Mouse (Mus musculus) 3134 (cell line): ENCODE data around the gene F11.

Experiments
- DNase-seq: peaks from one replicate; pipeline ENCODE4 v3.0.0-alpha.2; 2011; ENCODE audit warnings: low spot score; ENCODE audit not compliant: insufficient read length; ENCODE audit errors: extremely low read depth

The F11 gene

GRCm38 (mm10) chr8:45253111-45253510 is 8.7 kb downstream of the F11 start:
- DNase-seq: no peak

DNA sequence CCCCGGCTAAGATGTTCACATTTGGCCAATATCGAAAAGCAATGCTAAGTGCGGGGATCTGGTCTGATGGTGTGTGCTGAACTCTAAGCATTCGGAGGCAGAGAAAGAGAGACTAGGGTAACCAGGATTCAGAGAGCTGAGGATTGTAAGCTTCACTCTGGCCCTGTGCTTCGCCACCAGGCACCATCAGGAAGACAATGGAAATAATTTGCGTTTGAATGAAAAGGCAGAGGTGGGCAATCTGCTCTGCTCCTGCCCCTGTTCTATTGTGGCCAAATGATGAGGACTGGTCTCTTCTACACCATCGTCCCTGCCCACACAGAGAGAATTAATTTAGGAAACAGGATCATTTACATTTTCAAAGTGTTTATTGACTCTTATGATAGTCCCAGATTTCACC is 15.5 kb downstream of the F11 start:
- DNase-seq: no peak

- no peak for DNase-seq
Observed at GRCm38 (mm10) chr8:45239363-45239762, 22.5 kb downstream of the F11 start.

DNA sequence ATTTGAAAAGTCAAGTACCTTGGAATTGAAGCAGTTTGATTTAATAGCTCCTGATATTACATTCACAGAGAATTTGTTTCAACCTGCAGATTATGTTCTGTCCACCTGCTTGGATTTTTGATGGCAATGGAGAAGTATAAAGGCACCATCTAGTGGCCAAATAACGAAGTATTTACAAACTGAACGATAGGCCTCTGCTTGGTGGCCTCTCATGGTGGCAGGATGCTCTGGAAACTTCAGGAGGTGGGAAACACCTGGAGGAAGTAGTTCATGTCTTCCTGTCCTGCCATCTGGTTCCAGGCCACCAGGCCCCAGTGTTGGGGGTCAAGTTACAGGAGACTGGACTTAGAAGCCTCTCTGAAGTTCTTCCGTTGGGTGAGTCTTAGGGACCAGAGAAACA is 23.5 kb downstream of the F11 start:
- DNase-seq: no peak

DNA sequence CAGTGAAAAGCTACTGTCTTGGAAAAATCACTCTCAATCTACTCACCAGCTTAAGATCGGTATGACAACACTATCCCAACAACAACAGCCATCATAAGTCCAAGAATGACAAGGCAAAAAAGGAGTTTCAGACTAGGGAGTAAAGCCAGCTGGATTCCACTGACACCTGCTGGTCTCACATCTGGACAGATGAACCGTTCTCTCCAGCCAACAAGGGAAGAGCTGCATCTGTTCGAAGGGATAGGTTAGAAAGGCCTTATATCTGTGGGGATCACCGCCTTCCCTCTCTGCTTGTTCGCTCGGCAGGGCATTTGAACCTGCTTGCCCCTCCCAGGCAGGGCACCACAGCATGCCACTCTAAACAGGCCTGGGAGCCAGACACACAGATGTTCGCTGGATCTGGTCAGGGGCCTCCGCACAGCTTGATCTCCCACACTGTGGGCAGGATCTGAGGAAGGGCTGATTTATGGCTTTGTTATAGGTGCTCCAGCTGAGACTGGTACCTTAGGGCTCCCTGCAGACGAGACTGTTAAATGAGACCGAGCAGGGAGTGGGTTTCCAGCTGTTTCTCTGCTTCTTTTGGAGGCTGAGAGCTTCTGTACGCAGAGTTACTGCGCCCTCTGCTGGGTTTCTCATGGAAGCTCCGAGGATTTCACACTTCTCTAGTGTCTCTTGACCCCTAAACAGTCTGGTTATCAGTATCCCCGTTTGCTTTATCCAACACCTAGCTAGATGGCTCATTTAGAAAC is 25.5 kb downstream of the F11 start:
- no peak for DNase-seq

DNA sequence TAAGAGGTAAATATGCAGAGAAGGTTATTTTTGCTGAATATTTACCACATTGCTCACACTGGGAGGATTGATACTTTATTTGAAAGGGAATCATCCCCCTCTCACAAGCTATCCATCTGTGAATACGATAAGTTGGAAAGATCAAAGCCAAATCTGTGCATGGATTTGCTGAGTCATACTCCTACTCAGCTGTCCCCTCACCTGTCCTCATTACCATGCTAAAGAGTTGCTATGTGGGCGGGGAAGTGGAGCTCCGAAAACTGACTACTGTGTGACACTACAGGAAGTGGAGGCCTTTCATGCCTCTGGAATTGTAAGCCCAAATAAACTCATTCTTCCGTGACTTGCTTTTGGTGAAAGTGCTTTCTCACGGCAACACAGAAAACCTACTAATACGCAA is 26.6 kb downstream of the F11 start:
- DNase-seq: no peak

DNA sequence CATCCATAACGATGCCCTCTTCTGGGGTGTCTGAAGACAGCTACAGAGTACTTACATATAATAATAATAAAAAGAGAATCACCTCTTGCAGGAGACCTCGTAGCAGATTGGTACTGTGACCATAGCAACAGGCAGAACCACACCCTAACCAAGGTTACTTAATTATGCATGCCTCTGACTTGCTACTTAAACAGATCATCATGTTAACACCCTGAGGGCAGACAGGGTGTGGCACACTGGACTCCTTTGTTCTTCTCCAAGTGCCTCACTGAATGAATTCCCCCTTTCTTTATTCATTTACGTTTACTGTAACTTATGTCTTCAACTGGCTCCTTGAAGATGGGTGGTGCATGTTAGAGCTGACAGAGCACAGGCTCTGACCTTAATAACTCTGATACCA is 28.6 kb downstream of the F11 start:
- no peak for DNase-seq

GRCm38 (mm10) chr8:45202476-45202875 is 59.4 kb downstream of the F11 start:
- DNase-seq: no peak

DNA sequence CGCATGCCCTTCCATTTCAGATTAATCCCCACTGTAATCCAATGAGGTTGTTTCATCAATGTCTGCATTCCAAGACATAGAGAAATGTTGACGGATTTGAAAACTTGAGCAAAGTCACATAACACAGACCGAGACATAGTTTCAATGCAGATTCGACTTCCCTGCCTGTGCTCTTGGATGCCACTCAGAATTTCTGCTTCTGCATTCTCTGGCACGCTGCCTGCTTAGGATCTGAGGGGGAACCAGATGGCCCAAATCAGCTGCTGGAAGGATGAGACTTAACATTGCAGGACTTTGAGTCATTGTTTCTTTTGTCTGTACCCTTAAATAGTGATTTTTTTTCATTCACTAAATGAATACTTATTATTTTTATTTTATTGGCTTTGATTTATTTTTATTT is 60.2 kb downstream of the F11 start:
- no peak for DNase-seq

DNA sequence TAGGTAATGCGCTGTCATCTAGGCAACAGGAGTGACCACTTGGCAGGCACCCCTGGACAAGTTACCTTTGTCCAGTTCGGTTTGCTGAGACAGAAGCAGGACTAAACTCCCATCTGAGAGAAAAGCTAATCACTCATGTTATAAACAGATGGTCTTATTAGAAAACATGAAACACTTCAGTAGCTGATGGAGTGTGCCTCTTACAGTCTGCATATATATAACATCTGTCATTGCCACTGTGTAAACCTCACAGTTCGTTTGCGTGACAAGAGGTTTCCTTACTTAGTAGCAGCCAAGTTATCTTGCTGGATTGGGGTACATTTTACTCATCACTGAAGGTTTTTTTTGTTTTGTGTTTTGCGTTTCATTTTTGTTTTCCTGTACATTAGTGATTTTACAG is 64.5 kb downstream of the F11 start:
- no peak for DNase-seq

DNA sequence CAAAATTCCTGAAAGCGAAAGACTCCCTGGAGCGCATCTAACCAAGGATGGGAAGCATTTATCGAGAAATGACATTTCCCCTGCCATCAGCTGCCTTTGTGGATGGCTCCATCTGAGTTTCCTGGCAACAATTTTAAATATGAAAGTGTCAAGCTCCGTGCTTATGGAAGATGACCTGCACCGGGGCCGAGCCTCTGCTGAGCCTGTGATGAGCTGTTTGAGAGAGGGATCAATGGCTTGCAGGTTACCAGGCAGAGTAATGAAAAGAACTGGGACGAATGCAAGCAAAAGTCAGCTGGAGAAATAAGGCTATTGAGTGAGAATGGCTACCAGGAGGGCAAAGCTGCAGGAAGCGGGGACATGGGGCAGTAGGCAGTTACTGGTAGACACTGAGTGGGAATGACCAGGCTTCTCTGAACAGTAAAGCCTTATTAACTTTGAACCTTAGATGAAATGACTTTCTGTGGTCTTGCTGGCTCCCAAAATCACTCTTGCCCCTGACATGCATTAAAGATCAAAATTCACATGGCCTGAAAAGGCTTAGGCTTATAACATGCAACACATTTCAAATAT is 65.8 kb downstream of the F11 start:
- DNase-seq: no peak
